Mouse (Mus musculus): ENCODE results near the gene Cd300a. TPM values are rescaled to one million over a fixed set of nuclear protein-coding genes. Genes with fewer than 3 reads are reported as not detected.

Gene Cd300a
- polyA plus RNA-seq, 1 experiment from 2014 or later, result 2.2 TPM

- WGBS, result 93% methylated on average over 21 of the region's 21 CpGs
- no peak overlapping the region for H3K9ac ChIP-seq (ENCODE audit: low read depth, low read length)
- no peak overlapping the region for H3K4me3 ChIP-seq (ENCODE audit: low read depth, low read length)
- H3K27me3 ChIP-seq (replicated peaks; ENCODE audit: control insufficient read depth, insufficient read depth, low read length), result no peaks in the 10 kb centered on the region
- peaks cover 11% of the 10 kb centered on the region; the same call in 1 of the 2 replicates for H3K4me1 ChIP-seq (replicated peaks; ENCODE audit: control insufficient read depth, insufficient read depth, low read length)
- no peak overlapping the region for H3K4me2 ChIP-seq (replicated peaks; ENCODE audit: low read depth)
- no peak for ATAC-seq
- no peaks in the 10 kb centered on the region; the same call in 1 of the 2 replicates for H3K36me3 ChIP-seq (ENCODE audit: control insufficient read depth, insufficient read depth)
- H3K9me3 ChIP-seq (ENCODE audit: control insufficient read depth), result no peaks in the 10 kb centered on the region
- no peak for TF ChIP-seq CTCF (IDR thresholded peaks at IDR 0.05; ENCODE audit: low read depth)
- H3K27ac ChIP-seq (ENCODE audit: low read depth, low read length), result no peak overlapping the region
These were observed 25.9 kb upstream of the Cd300a start for GRCm38 (mm10) chr11:114863918-114864420.

GRCm38 (mm10) chr11:114865999-114866398 lies 23.8 kb upstream of the Cd300a start:
- Histone ChIP-seq H3K27ac (ENCODE audit: low read depth, low read length) (no peak overlapping the region), H3K27me3 (replicated peaks; ENCODE audit: control insufficient read depth, insufficient read depth, low read length) (no peaks in the 10 kb centered on the region), H3K4me2 (replicated peaks; ENCODE audit: low read depth) (no peak overlapping the region), H3K9ac (ENCODE audit: low read depth, low read length) (no peak overlapping the region), H3K9me3 (ENCODE audit: control insufficient read depth) (no peaks in the 10 kb centered on the region), H3K36me3 (ENCODE audit: control insufficient read depth, insufficient read depth) (no peaks in the 10 kb centered on the region; the same call in 1 of the 2 replicates), H3K4me3 (ENCODE audit: low read depth, low read length) (no peak overlapping the region), H3K4me1 (replicated peaks; ENCODE audit: control insufficient read depth, insufficient read depth, low read length) (peaks cover 11% of the 10 kb centered on the region; the same call in 1 of the 2 replicates)
- ATAC-seq, result no peak
- 78% methylated on average over 5 of the region's 5 CpGs for WGBS
- TF ChIP-seq CTCF (IDR thresholded peaks at IDR 0.05; ENCODE audit: low read depth), result no peak

- peaks cover 11% of the 10 kb centered on the region; the same call in 1 of the 2 replicates for H3K4me1 ChIP-seq (replicated peaks; ENCODE audit: control insufficient read depth, insufficient read depth, low read length)
- H3K4me3 ChIP-seq (ENCODE audit: low read depth, low read length), result no peak overlapping the region
- no peak for TF ChIP-seq CTCF (IDR thresholded peaks at IDR 0.05; ENCODE audit: low read depth)
- H3K27me3 ChIP-seq (replicated peaks; ENCODE audit: control insufficient read depth, insufficient read depth, low read length), result no peaks in the 10 kb centered on the region
- peak overlapping the region; percentile 44 for H3K4me2 ChIP-seq (replicated peaks; ENCODE audit: low read depth)
- no peaks in the 10 kb centered on the region for H3K9me3 ChIP-seq (ENCODE audit: control insufficient read depth)
- H3K27ac ChIP-seq (ENCODE audit: low read depth, low read length), result no peak overlapping the region
- ATAC-seq, result peak; percentile 35
- 28% methylated on average over 10 of the region's 10 CpGs for WGBS
- no peak overlapping the region for H3K9ac ChIP-seq (ENCODE audit: low read depth, low read length)
- no peaks in the 10 kb centered on the region; the same call in 1 of the 2 replicates for H3K36me3 ChIP-seq (ENCODE audit: control insufficient read depth, insufficient read depth)
These were observed 23.1 kb upstream of the Cd300a start for GRCm38 (mm10) chr11:114866486-114867360.

GRCm38 (mm10) chr11:114867361-114868235 lies 22.2 kb upstream of the Cd300a start:
- no peak overlapping the region for H3K27ac ChIP-seq (ENCODE audit: low read depth, low read length)
- no peaks in the 10 kb centered on the region for H3K27me3 ChIP-seq (replicated peaks; ENCODE audit: control insufficient read depth, insufficient read depth, low read length)
- peak overlapping the region; percentile 44 for H3K4me2 ChIP-seq (replicated peaks; ENCODE audit: low read depth)
- H3K4me3 ChIP-seq (ENCODE audit: low read depth, low read length), result no peak overlapping the region
- 25% methylated on average over 11 of the region's 11 CpGs for WGBS
- TF ChIP-seq CTCF (IDR thresholded peaks at IDR 0.05; ENCODE audit: low read depth), result no peak
- no peak overlapping the region for H3K9ac ChIP-seq (ENCODE audit: low read depth, low read length)
- no peaks in the 10 kb centered on the region for H3K9me3 ChIP-seq (ENCODE audit: control insufficient read depth)
- peaks cover 11% of the 10 kb centered on the region; the same call in 1 of the 2 replicates for H3K4me1 ChIP-seq (replicated peaks; ENCODE audit: control insufficient read depth, insufficient read depth, low read length)
- H3K36me3 ChIP-seq (ENCODE audit: control insufficient read depth, insufficient read depth), result no peaks in the 10 kb centered on the region; the same call in 1 of the 2 replicates
- ATAC-seq, result peak; percentile 59; the same call in 1 of the 2 replicates

GRCm38 (mm10) chr11:114868280-114868679 lies 21.6 kb upstream of the Cd300a start:
- peaks cover 11% of the 10 kb centered on the region; the same call in 1 of the 2 replicates for H3K4me1 ChIP-seq (replicated peaks; ENCODE audit: control insufficient read depth, insufficient read depth, low read length)
- H3K27ac ChIP-seq (ENCODE audit: low read depth, low read length), result no peak overlapping the region
- H3K4me3 ChIP-seq (ENCODE audit: low read depth, low read length), result no peak overlapping the region
- no peak overlapping the region for H3K4me2 ChIP-seq (replicated peaks; ENCODE audit: low read depth)
- H3K9ac ChIP-seq (ENCODE audit: low read depth, low read length), result no peak overlapping the region
- TF ChIP-seq CTCF (IDR thresholded peaks at IDR 0.05; ENCODE audit: low read depth), result no peak
- 90% methylated on average over 12 of the region's 12 CpGs for WGBS
- H3K27me3 ChIP-seq (replicated peaks; ENCODE audit: control insufficient read depth, insufficient read depth, low read length), result no peaks in the 10 kb centered on the region
- H3K36me3 ChIP-seq (ENCODE audit: control insufficient read depth, insufficient read depth), result no peaks in the 10 kb centered on the region; the same call in 1 of the 2 replicates
- no peak for ATAC-seq
- no peaks in the 10 kb centered on the region for H3K9me3 ChIP-seq (ENCODE audit: control insufficient read depth)
